Mouse (Mus musculus): ENCODE results near the gene Nol4l. TPM values are rescaled to one million over a fixed set of nuclear protein-coding genes. Genes with fewer than 3 reads are reported as not detected.

Nol4l gene
- polyA plus RNA-seq, 1 experiment from 2014 or later = 32.1 TPM

GRCm38 (mm10) chr2:153432492-153432891 lies 97.3 kb downstream of the Nol4l start:
- WGBS = 54% methylated on average over 7 of the region's 7 CpGs
- ATAC-seq = no peak
- peaks cover 55% of the 10 kb centered on the region for H3K4me1 ChIP-seq
- H3K27me3 ChIP-seq = no peaks in the 10 kb centered on the region
- no peak overlapping the region for H3K9ac ChIP-seq
- H3K4me2 ChIP-seq = no peak overlapping the region
- H3K9me3 ChIP-seq (replicated peaks) = no peaks in the 10 kb centered on the region
- H3K36me3 ChIP-seq (ENCODE audit: poor library complexity, severe bottlenecking) = peaks cover 90% of the 10 kb centered on the region
- no peak overlapping the region for H3K27ac ChIP-seq
- H3K4me3 ChIP-seq = no peak overlapping the region

- H3K27me3 ChIP-seq = no peaks in the 10 kb centered on the region
- H3K9ac ChIP-seq = no peak overlapping the region
- no peak overlapping the region for H3K4me2 ChIP-seq
- no peak for ATAC-seq
- no peak overlapping the region for H3K4me3 ChIP-seq
- H3K36me3 ChIP-seq (ENCODE audit: poor library complexity, severe bottlenecking) = peaks cover 81% of the 10 kb centered on the region
- peaks cover 52% of the 10 kb centered on the region for H3K4me1 ChIP-seq
- H3K9me3 ChIP-seq (replicated peaks) = no peaks in the 10 kb centered on the region
- H3K27ac ChIP-seq = no peak overlapping the region
- WGBS = 81% methylated on average over 1 of the region's 1 CpGs
Measured at GRCm38 (mm10) chr2:153430571-153430970, 99.2 kb downstream of the Nol4l start.

- 79% methylated on average over 2 of the region's 2 CpGs for WGBS
- Histone ChIP-seq H3K4me3 (no peak overlapping the region), H3K4me1 (peaks cover 51% of the 10 kb centered on the region), H3K36me3 (ENCODE audit: poor library complexity, severe bottlenecking) (peaks cover 72% of the 10 kb centered on the region), H3K9ac (no peak overlapping the region), H3K4me2 (no peak overlapping the region), H3K27ac (0 out of 2 replicates have a peak overlapping the region, but pooled peaks have one; percentile 7), H3K9me3 (replicated peaks) (no peaks in the 10 kb centered on the region), H3K27me3 (no peaks in the 10 kb centered on the region)
- ATAC-seq = no peak
Measured at GRCm38 (mm10) chr2:153428485-153428884, 101.3 kb downstream of the Nol4l start.

- H3K4me1 ChIP-seq = peaks cover 62% of the 10 kb centered on the region
- no peak for ATAC-seq
- no peak overlapping the region for H3K4me3 ChIP-seq
- no peak overlapping the region for H3K4me2 ChIP-seq
- no peaks in the 10 kb centered on the region for H3K27me3 ChIP-seq
- WGBS = 19% methylated on average over 2 of the region's 2 CpGs
- no peak overlapping the region for H3K9ac ChIP-seq
- H3K36me3 ChIP-seq (ENCODE audit: poor library complexity, severe bottlenecking) = peaks cover 62% of the 10 kb centered on the region
- no peaks in the 10 kb centered on the region for H3K9me3 ChIP-seq (replicated peaks)
- peak overlapping the region; percentile 53 for H3K27ac ChIP-seq
Measured at GRCm38 (mm10) chr2:153426931-153427330, 102.8 kb downstream of the Nol4l start.

- Histone ChIP-seq H3K27me3 (no peaks in the 10 kb centered on the region), H3K9ac (0 out of 2 replicates have a peak overlapping the region, but pooled peaks have one; percentile 3), H3K4me2 (peak overlapping the region; percentile 12), H3K9me3 (replicated peaks) (no peaks in the 10 kb centered on the region), H3K27ac (peak overlapping the region; percentile 89), H3K4me1 (peaks cover 67% of the 10 kb centered on the region), H3K36me3 (ENCODE audit: poor library complexity, severe bottlenecking) (peaks cover 55% of the 10 kb centered on the region), H3K4me3 (no peak overlapping the region)
- WGBS = 11% methylated on average over 9 of the region's 9 CpGs
- ATAC-seq = peak; percentile 80
Measured at GRCm38 (mm10) chr2:153425998-153426670, 103.6 kb downstream of the Nol4l start.

- Histone ChIP-seq H3K4me3 (no peak overlapping the region), H3K9ac (no peak overlapping the region), H3K36me3 (ENCODE audit: poor library complexity, severe bottlenecking) (peaks cover 51% of the 10 kb centered on the region), H3K9me3 (replicated peaks) (no peaks in the 10 kb centered on the region), H3K27ac (peak overlapping the region; percentile 89), H3K4me1 (peaks cover 68% of the 10 kb centered on the region), H3K27me3 (no peaks in the 10 kb centered on the region), H3K4me2 (no peak overlapping the region)
- no peak for ATAC-seq
- WGBS = 85% methylated on average over 4 of the region's 4 CpGs
Measured at GRCm38 (mm10) chr2:153425124-153425844, 104.5 kb downstream of the Nol4l start.

GRCm38 (mm10) chr2:153424557-153424956 lies 105.2 kb downstream of the Nol4l start:
- H3K27ac ChIP-seq = no peak overlapping the region
- ATAC-seq = no peak
- no peak overlapping the region for H3K4me3 ChIP-seq
- no peak overlapping the region for H3K9ac ChIP-seq
- H3K27me3 ChIP-seq = no peaks in the 10 kb centered on the region
- peaks cover 68% of the 10 kb centered on the region for H3K4me1 ChIP-seq
- WGBS = 91% methylated on average over 8 of the region's 8 CpGs
- no peaks in the 10 kb centered on the region for H3K9me3 ChIP-seq (replicated peaks)
- no peak overlapping the region for H3K4me2 ChIP-seq
- peaks cover 51% of the 10 kb centered on the region for H3K36me3 ChIP-seq (ENCODE audit: poor library complexity, severe bottlenecking)

- Histone ChIP-seq H3K4me1 (peaks cover 61% of the 10 kb centered on the region), H3K4me3 (no peak overlapping the region), H3K36me3 (ENCODE audit: poor library complexity, severe bottlenecking) (peaks cover 51% of the 10 kb centered on the region), H3K27ac (no peak overlapping the region), H3K4me2 (no peak overlapping the region), H3K27me3 (no peaks in the 10 kb centered on the region), H3K9me3 (replicated peaks) (no peaks in the 10 kb centered on the region), H3K9ac (no peak overlapping the region)
- 85% methylated on average over 3 of the region's 3 CpGs for WGBS
- no peak for ATAC-seq
Measured at GRCm38 (mm10) chr2:153423113-153423512, 106.7 kb downstream of the Nol4l start.

- Histone ChIP-seq H3K27me3 (no peaks in the 10 kb centered on the region), H3K4me2 (no peak overlapping the region), H3K27ac (no peak overlapping the region), H3K9me3 (replicated peaks) (no peaks in the 10 kb centered on the region), H3K36me3 (ENCODE audit: poor library complexity, severe bottlenecking) (peaks cover 54% of the 10 kb centered on the region), H3K4me3 (no peak overlapping the region), H3K9ac (no peak overlapping the region), H3K4me1 (peaks cover 53% of the 10 kb centered on the region)
- ATAC-seq = peak; percentile 78
- 19% methylated on average over 5 of the region's 5 CpGs for WGBS
Measured at GRCm38 (mm10) chr2:153422051-153422450, 107.7 kb downstream of the Nol4l start.

GRCm38 (mm10) chr2:153421233-153421632 lies 108.5 kb downstream of the Nol4l start:
- no peak for ATAC-seq
- no peak overlapping the region for H3K4me3 ChIP-seq
- H3K36me3 ChIP-seq (ENCODE audit: poor library complexity, severe bottlenecking) = peaks cover 62% of the 10 kb centered on the region
- no peaks in the 10 kb centered on the region for H3K9me3 ChIP-seq (replicated peaks)
- H3K27me3 ChIP-seq = no peaks in the 10 kb centered on the region
- no peak overlapping the region for H3K9ac ChIP-seq
- peaks cover 47% of the 10 kb centered on the region for H3K4me1 ChIP-seq
- H3K4me2 ChIP-seq = no peak overlapping the region
- no peak overlapping the region; the same call in 1 of the 2 replicates for H3K27ac ChIP-seq

GRCm38 (mm10) chr2:153418381-153418780 lies 111.4 kb downstream of the Nol4l start:
- no peak overlapping the region for H3K4me2 ChIP-seq
- H3K4me3 ChIP-seq = no peak overlapping the region
- 76% methylated on average over 1 of the region's 1 CpGs for WGBS
- H3K4me1 ChIP-seq = peaks cover 20% of the 10 kb centered on the region
- ATAC-seq = no peak; the same call in 1 of the 2 replicates
- H3K27ac ChIP-seq = 0 out of 2 replicates have a peak overlapping the region, but pooled peaks have one; percentile 2
- no peak overlapping the region for H3K9ac ChIP-seq
- peaks cover 77% of the 10 kb centered on the region for H3K36me3 ChIP-seq (ENCODE audit: poor library complexity, severe bottlenecking)
- H3K27me3 ChIP-seq = no peaks in the 10 kb centered on the region
- H3K9me3 ChIP-seq (replicated peaks) = no peaks in the 10 kb centered on the region

GRCm38 (mm10) chr2:153417841-153418240 lies 111.9 kb downstream of the Nol4l start:
- no peak overlapping the region for H3K9ac ChIP-seq
- H3K9me3 ChIP-seq (replicated peaks) = no peaks in the 10 kb centered on the region
- WGBS = 96% methylated on average over 12 of the region's 12 CpGs
- H3K27ac ChIP-seq = no peak overlapping the region
- H3K4me1 ChIP-seq = peaks cover 15% of the 10 kb centered on the region
- H3K36me3 ChIP-seq (ENCODE audit: poor library complexity, severe bottlenecking) = peaks cover 78% of the 10 kb centered on the region
- no peak for ATAC-seq
- no peaks in the 10 kb centered on the region for H3K27me3 ChIP-seq
- H3K4me2 ChIP-seq = no peak overlapping the region
- no peak overlapping the region for H3K4me3 ChIP-seq
